Mouse (Mus musculus): Measurements from ENCODE around the gene Mgmt.

DNA sequence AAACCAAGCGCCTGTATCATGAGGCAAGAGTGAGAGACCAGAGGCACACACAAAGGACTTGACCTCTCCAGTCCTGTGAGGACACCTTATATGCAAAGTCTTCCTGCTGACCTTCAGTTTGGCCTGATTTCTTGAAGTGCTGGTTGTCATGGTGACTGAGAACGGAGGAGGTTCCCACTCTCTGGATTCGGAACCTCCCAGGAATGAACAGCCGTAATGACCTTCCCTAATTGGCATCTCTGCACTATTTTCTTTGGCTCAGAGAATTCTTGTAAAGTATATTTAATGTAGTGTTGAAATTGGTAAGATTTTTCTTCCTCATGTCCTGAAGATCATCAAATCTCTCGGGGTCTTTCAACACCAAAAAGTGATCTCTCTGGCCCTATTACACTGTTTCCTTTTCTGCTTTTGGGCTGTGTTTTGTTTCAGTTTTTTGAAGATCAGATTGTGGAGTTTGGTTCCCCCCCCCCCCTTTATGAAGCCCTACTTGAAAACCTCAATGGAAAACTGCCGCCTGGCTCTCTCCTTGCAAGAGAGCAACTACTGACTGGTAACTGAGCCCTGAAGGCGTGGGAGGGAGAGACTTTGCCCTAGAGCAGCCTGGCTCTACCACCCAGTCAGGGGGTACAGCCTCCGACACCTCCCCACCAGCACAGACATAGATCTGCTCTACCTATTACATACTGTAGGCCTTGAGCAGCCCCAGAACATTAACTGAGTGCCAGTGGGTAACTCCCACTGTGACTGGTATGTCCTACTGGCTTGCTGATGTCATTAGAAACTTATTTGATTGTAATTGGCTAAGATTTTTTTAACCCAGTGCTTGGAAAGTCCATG is 153.9 kb downstream of the Mgmt start:
- TF ChIP-seq GATA1 (IDR thresholded peaks at IDR 0.05; ENCODE audit: borderline replicate concordance, low read length) (no peak), FLI1 (IDR thresholded peaks at IDR 0.05; ENCODE audit: low read length) (no peak)
